Mouse (Mus musculus) large intestine, adult 2 months (tissue): ENCODE measurements around the gene Pkd2. TPM values are rescaled to one million over a fixed set of nuclear protein-coding genes. Genes with fewer than 3 reads are reported as not detected.

Experiments used
- DNase-seq: peaks from one replicate; pipeline ENCODE4 v3.0.0-alpha.2; 2012; ENCODE audit warnings: low read depth, low spot score
- WGBS: fragments of 180-500 bp; shearing (Covaris S2); methylation state at CpG from one replicate; pipeline ENCODE4 v1.1.7; 2018; 5-methylcytosine and 5-hydroxymethylcytosine counted together
- polyA plus RNA-seq: library from polyadenylated mRNA; depleted of rRNA; stranded (reverse); fragments of >200 nt; gene quantifications from 2 replicates; pipeline ENCODE4 v1.2.3, GENCODE M21; 2012; rRNA removed

Gene Pkd2
- polyA plus RNA-seq, 1 experiment, result 4.4 TPM

GRCm38 (mm10) chr5:104460456-104460838 lies 1.2 kb downstream of the Pkd2 start:
- no peak for DNase-seq
- WGBS, result 22% methylated on average over 3 of the region's 3 CpGs

GRCm38 (mm10) chr5:104460856-104461255 lies 1.6 kb downstream of the Pkd2 start:
- WGBS, result 51% methylated on average over 7 of the region's 7 CpGs
- DNase-seq, result no peak

- 73% methylated on average over 8 of the region's 8 CpGs for WGBS
Measured at GRCm38 (mm10) chr5:104465279-104465678, 6.0 kb downstream of the Pkd2 start.

GRCm38 (mm10) chr5:104465731-104466130 lies 6.5 kb downstream of the Pkd2 start:
- WGBS, result 72% methylated on average over 12 of the region's 12 CpGs

More at GRCm38 (mm10) chr5:104465279-104465678, 6.0 kb downstream of the Pkd2 start:
- DNase-seq, result no peak

GRCm38 (mm10) chr5:104466816-104467215 lies 7.6 kb downstream of the Pkd2 start:
- WGBS, result 93% methylated on average over 16 of the region's 16 CpGs
- DNase-seq, result no peak

More at GRCm38 (mm10) chr5:104465731-104466130, 6.5 kb downstream of the Pkd2 start:
- DNase-seq, result no peak

GRCm38 (mm10) chr5:104468586-104468985 lies 9.3 kb downstream of the Pkd2 start:
- DNase-seq, result no peak
- WGBS, result 94% methylated on average over 5 of the region's 5 CpGs

GRCm38 (mm10) chr5:104470981-104471391 lies 11.7 kb downstream of the Pkd2 start:
- WGBS, result 85% methylated on average over 5 of the region's 5 CpGs
- no peak for DNase-seq

- no peak for DNase-seq
Measured at GRCm38 (mm10) chr5:104472371-104472770, 13.1 kb downstream of the Pkd2 start.

GRCm38 (mm10) chr5:104480367-104480766 lies 21.1 kb downstream of the Pkd2 start:
- no peak for DNase-seq
- 71% methylated on average over 7 of the region's 7 CpGs for WGBS

More at GRCm38 (mm10) chr5:104472371-104472770, 13.1 kb downstream of the Pkd2 start:
- WGBS, result 95% methylated on average over 8 of the region's 8 CpGs

- no peak for DNase-seq
- 65% methylated on average over 8 of the region's 8 CpGs for WGBS
Measured at GRCm38 (mm10) chr5:104482856-104483255, 23.6 kb downstream of the Pkd2 start.

- DNase-seq, result no peak
- WGBS, result 64% methylated on average over 5 of the region's 5 CpGs
Measured at GRCm38 (mm10) chr5:104491561-104491960, 32.3 kb downstream of the Pkd2 start.

GRCm38 (mm10) chr5:104504883-104505282 lies 45.6 kb downstream of the Pkd2 start:
- no peak for DNase-seq
- 93% methylated on average over 2 of the region's 2 CpGs for WGBS

GRCm38 (mm10) chr5:104507829-104508194 lies 48.6 kb downstream of the Pkd2 start:
- DNase-seq, result no peak
- 2% methylated on average over 2 of the region's 2 CpGs for WGBS

GRCm38 (mm10) chr5:104508195-104508891 lies 49.1 kb downstream of the Pkd2 start, which contains the start of gene BC005561:
Gene BC005561 (plus strand): TSS chr5:104508352.
- WGBS, result under 1% methylated on average over 83 of the region's 83 CpGs
- peak; percentile 38 for DNase-seq

GRCm38 (mm10) chr5:104511211-104511610 lies 52.0 kb downstream of the Pkd2 start:
- WGBS, result 75% methylated on average over 3 of the region's 3 CpGs
- no peak for DNase-seq

GRCm38 (mm10) chr5:104538612-104539011 lies 79.4 kb downstream of the Pkd2 start:
- DNase-seq, result no peak
- 94% methylated on average over 1 of the region's 1 CpGs for WGBS

- DNase-seq, result no peak
- WGBS, result 90% methylated on average over 4 of the region's 4 CpGs
Measured at GRCm38 (mm10) chr5:104539331-104539730, 80.1 kb downstream of the Pkd2 start.

Other genes starting within 250 kb of the Pkd2 start
- gene Ibsp, start 160.3 kb upstream of the Pkd2 start, polyA plus RNA-seq, result 0.07 TPM in 1 of 2 replicates, not detected in the other
- gene Mepe, start 134.1 kb upstream of the Pkd2 start, polyA plus RNA-seq, result not detected in 2 replicates
- 0.24 and 0.59 TPM in 2 replicates for gene Spp1, start 24.3 kb upstream of the Pkd2 start, polyA plus RNA-seq
- gene BC005561, start 48.9 kb downstream of the Pkd2 start, polyA plus RNA-seq, result 0.35 and 0.91 TPM in 2 replicates